Mouse (Mus musculus) kidney, postnatal 0 days (tissue): ENCODE results near the gene Rps11. TPM values are rescaled to one million over a fixed set of nuclear protein-coding genes. Genes with fewer than 3 reads are reported as not detected.

Experiments used
- ATAC-seq: fragments of 200-750 bp; cut with Nextera tagmentation; replicated peaks from 2 replicates; pipeline ENCODE4 v1.8.0; 2017; ENCODE audit warnings: low read depth, moderate number of reproducible peaks, moderate TSS enrichment, moderate library complexity; ENCODE audit not compliant: low FRiP score
- DNase-seq: peaks from one replicate; pipeline ENCODE4 v3.0.0-alpha.2; 2016; ENCODE audit warnings: low spot score
- H3K27ac ChIP-seq: fragments of 300-500 bp; sonication (generic); 2 replicates; pipeline ENCODE4 v1.5.1; 2014; ENCODE audit warnings: mild to moderate bottlenecking
- H3K27me3 ChIP-seq: fragments of 300-500 bp; sonication (generic); 2 replicates; pipeline ENCODE4 v1.6.1; 2014; ENCODE audit warnings: low read length, mixed read lengths; ENCODE audit not compliant: insufficient read depth
- H3K36me3 ChIP-seq: fragments of 300-500 bp; sonication (generic); 2 replicates; pipeline ENCODE4 v1.6.1; 2014; ENCODE audit warnings: low read length, mixed read lengths; ENCODE audit not compliant: insufficient read depth
- H3K4me1 ChIP-seq: fragments of 300-500 bp; sonication (generic); replicated peaks from 2 replicates; pipeline ENCODE4 v1.6.1; 2014; ENCODE audit warnings: antibody characterized with exemption, low read length, mixed read lengths; ENCODE audit not compliant: insufficient read depth
- H3K4me2 ChIP-seq: fragments of 300-500 bp; sonication (generic); 2 replicates; pipeline ENCODE4 v1.6.1; 2014; ENCODE audit warnings: mild to moderate bottlenecking, low read length, moderate library complexity, mixed read lengths
- H3K4me3 ChIP-seq: fragments of 300-500 bp; sonication (generic); replicated peaks from 2 replicates; pipeline ENCODE4 v1.5.1; 2014; ENCODE audit warnings: low read depth, low read length
- H3K9ac ChIP-seq: fragments of 300-500 bp; sonication (generic); 2 replicates; pipeline ENCODE4 v1.6.1; 2014; ENCODE audit warnings: low read depth, low read length
- H3K9me3 ChIP-seq: fragments of 300-500 bp; sonication (generic); replicated peaks from 2 replicates; pipeline ENCODE4 v1.6.1; 2016; ENCODE audit warnings: low read length, inconsistent platforms, mixed read lengths
- CTCF ChIP-seq: IDR thresholded peaks from 2 replicates; pipeline ENCODE4 v1.5.1; 2016; ENCODE audit warnings: antibody characterized with exemption, low read depth, mild to moderate bottlenecking, moderate library complexity
- WGBS: fragments of 180-500 bp; shearing (Covaris S2); extraction: QIAGEN DNeasy Blood & Tissue Kit; methylation state at CpG from one replicate; pipeline ENCODE4 v1.1.7; 2014; 5-methylcytosine and 5-hydroxymethylcytosine counted together
- polyA plus RNA-seq: library from polyadenylated mRNA; unstranded; fragments of >200 nt; fragmentation: Nextera tagmentation; extraction: Ambion mirVana; gene quantifications from 2 replicates; pipeline ENCODE4 v1.2.1, GENCODE M21; 2015

The Rps11 gene
- polyA plus RNA-seq, 1 experiment from 2014 or later = 1,553 TPM

DNA sequence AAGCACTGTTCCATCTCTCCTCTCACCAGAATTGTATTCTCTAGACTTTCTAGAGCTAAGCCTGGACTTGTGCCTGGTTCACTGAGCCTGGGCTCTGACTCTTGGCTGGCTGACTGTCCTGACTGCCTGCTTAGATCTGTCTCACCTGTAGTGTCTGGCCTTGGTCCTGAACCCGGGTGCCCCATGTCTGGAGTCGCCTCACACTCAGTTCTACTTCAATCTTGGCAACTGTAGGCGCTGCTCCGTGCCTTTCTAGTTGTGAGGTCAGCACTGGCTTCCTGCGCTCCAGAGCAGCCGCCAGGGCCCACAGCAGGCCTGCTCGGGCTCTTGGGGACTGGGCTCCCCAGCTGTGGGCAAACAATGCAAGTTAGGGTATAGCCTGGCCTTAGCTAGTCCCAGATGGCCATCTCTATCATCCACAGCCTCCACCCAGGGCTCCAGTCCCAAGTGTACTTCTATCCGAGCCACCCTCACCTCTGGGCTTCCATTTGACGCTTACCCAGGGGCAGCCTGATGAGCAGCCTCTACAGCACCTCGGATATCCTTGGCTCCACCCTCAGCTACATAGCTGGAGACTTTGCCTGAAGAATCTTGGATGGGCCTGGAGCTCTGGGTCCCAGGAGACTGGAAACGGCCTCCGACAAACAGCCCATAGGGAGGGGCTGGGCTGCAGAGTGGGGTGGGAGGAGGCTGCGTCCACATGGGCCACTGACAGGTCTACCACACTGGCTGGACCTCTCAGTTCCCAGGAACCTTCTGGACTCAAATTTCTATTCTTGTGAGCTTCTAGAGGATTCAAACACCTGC is 20.3 kb upstream of the Rps11 start:
- ATAC-seq = no peak
- H3K27ac ChIP-seq = no peak overlapping the region
- no peak overlapping the region for H3K4me3 ChIP-seq
- no peaks in the 10 kb centered on the region for H3K27me3 ChIP-seq
- H3K4me2 ChIP-seq = no peak overlapping the region
- no peak for DNase-seq
- H3K4me1 ChIP-seq = 0 out of 2 replicates have a peak, but pooled peaks cover 4% of the 10 kb centered on the region
- 78% methylated on average over 13 of the region's 13 CpGs for WGBS
- H3K9me3 ChIP-seq = no peaks in the 10 kb centered on the region
- no peak overlapping the region for H3K9ac ChIP-seq
- H3K36me3 ChIP-seq = peaks cover 37% of the 10 kb centered on the region
- no peak for TF ChIP-seq CTCF

DNA sequence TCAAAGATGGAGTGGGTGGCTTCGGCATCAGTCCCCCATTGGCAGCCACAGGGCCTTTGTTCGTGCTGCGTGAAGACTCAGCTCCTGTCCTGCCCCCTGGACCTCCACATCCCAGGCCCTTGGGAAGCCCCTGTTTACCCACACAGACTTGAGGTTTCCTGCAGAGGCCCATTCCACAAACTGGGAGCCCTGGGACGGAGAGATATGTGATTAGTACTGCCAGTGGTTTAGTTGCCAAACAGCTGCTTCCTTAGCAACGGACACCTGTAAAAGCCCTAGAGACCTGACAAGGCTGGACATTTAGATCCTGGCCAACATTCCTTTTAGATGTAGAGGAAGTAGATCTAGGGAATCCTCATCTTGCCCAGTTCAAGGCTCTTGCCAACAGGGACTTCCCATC is 17.7 kb upstream of the Rps11 start:
- Histone ChIP-seq H3K9ac (no peak overlapping the region), H3K27me3 (no peaks in the 10 kb centered on the region), H3K4me3 (no peak overlapping the region), H3K27ac (no peak overlapping the region), H3K4me2 (no peak overlapping the region), H3K4me1 (no peaks in the 10 kb centered on the region), H3K9me3 (no peaks in the 10 kb centered on the region), H3K36me3 (peaks cover 35% of the 10 kb centered on the region)
- DNase-seq = no peak
- ATAC-seq = no peak
- no peak for TF ChIP-seq CTCF
- WGBS = 93% methylated on average over 5 of the region's 5 CpGs

DNA sequence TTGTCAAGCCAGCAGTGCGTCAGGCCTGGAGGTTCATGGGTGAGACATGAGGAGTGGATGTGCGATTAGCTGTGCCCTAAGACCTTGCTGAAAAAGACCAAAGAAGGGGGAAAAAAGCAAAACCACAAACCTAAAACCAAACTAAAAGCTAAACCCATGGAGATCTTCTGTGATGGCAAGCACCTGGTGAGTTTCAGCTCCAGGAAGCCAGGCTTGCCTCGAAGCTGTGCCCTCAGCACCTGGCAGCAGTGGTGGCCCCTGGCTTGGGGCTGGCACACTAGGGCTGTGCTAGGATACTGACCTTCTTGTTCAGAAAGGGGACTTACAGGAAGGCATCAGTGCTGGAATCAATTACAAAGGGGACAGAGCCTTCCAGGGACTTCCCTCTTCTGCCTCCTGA is 17.1 kb upstream of the Rps11 start:
- Histone ChIP-seq H3K4me1 (no peaks in the 10 kb centered on the region), H3K4me2 (no peak overlapping the region), H3K9me3 (no peaks in the 10 kb centered on the region), H3K4me3 (no peak overlapping the region), H3K36me3 (peaks cover 32% of the 10 kb centered on the region), H3K27ac (no peak overlapping the region), H3K27me3 (no peaks in the 10 kb centered on the region), H3K9ac (no peak overlapping the region)
- 86% methylated on average over 3 of the region's 3 CpGs for WGBS
- ATAC-seq (no peak), DNase-seq (no peak)
- no peak for TF ChIP-seq CTCF

DNA sequence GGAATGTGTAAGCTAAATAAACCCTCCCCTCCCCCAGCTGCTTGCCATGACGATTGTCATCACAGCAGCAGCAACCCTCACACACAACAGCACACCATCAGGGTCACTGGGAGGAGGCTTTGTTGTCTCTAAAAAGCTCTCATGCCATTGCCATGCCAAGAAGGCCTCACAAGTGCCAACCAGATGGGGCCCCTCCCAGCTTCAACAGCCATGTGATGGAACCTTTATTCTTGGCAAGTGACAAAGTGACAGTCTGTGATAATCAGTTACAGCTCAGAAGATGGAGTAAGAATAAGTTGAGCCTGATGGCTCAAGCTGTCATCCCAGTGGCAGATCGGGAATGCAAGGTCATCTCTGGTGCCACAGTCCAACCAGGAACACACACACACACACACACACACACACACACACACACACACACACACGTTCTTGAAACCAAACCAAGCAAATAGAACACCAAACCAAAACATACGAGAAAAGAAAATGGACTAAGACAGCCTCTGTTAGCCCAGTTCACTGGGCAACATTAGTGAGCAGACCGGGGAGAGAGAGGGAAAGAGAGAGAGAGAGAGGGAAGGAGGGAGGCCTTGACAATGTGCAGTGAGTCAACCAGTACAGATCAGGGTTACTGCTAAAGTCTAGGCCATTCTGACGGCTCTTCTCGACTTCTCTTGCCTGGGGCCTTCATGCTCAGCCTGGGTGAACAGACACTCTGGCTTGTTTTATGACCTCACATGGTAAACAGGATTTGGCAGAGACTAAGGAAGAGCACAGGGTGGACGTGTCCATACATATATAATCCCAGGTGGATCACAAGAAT is 15.9 kb upstream of the Rps11 start:
- Histone ChIP-seq H3K4me3 (no peak overlapping the region), H3K36me3 (peaks cover 22% of the 10 kb centered on the region), H3K4me2 (no peak overlapping the region), H3K27me3 (no peaks in the 10 kb centered on the region), H3K27ac (no peak overlapping the region), H3K9me3 (no peaks in the 10 kb centered on the region), H3K9ac (no peak overlapping the region), H3K4me1 (0 out of 2 replicates have a peak, but pooled peaks cover 3% of the 10 kb centered on the region)
- DNase-seq (no peak), ATAC-seq (no peak)
- 71% methylated on average over 8 of the region's 8 CpGs for WGBS
- TF ChIP-seq CTCF = no peak

DNA sequence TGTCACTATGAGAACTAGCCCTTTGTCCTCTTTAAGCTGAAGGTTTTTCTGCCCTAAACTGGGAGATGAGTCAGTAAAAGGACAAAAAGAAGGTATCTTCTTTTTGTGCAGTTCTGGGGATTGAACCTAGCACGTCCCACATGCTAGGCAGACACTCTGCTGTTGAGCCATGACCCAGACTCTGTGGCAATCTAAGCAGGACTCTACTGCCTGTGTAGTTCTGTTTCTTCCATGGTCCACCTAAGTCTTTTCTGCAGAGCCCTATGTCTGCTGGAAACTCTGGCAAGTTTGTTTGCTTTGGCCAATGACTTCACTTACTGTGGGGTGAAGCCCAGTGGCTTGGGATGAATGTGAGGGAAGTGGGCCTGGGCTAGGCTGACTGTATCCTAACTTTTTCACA is 14.2 kb upstream of the Rps11 start:
- no peak for DNase-seq
- H3K4me1 ChIP-seq = peaks cover 9% of the 10 kb centered on the region; the same call in 1 of the 2 replicates
- no peaks in the 10 kb centered on the region for H3K27me3 ChIP-seq
- no peak overlapping the region for H3K27ac ChIP-seq
- peaks cover 8% of the 10 kb centered on the region; the same call in 1 of the 2 replicates for H3K36me3 ChIP-seq
- H3K9me3 ChIP-seq = no peaks in the 10 kb centered on the region
- TF ChIP-seq CTCF = no peak
- ATAC-seq = no peak
- no peak overlapping the region; the same call in 1 of the 2 replicates for H3K9ac ChIP-seq
- no peak overlapping the region for H3K4me2 ChIP-seq
- no peak overlapping the region for H3K4me3 ChIP-seq
- 70% methylated on average over 1 of the region's 1 CpGs for WGBS

DNA sequence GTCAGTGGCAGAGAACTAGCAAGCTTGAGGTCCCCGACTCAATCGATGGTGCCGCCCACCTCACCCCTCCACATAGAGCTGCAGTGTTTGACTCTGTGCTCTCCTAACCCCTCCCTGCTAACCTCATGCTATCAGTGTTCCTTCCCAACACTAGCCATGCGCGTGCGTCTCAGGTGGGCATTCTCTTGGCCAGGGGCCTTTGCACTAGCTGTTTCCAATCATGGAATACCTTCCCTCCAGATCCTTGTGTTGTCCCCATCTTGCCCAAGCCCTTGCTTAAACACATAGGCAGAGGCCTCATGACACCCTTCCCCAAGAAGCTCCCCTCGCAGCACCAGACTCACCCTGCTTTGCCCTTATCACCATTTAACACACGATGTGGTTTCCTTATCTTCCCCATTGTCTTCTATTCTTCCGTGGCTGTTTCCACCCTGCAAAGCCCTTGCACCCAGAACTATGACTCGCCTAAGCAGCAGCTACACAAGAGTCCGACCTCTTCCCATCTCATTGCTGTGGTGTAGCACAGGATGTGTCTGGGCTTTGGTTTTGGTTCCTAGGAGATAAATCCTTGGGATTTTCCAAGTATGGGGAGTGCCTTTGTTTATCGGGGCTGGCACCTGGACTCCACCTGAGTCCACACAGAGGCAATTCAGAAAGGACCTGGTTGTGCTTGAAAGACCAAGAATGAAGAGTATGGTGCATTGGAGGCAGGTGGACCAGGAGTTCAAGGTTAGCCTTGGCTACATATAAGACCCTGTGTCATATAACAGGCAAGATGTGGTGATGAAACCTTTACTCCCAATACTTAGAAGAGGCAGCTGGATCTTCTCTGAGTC is 13.2 kb upstream of the Rps11 start:
- TF ChIP-seq CTCF = no peak
- 78% methylated on average over 12 of the region's 12 CpGs for WGBS
- ATAC-seq = no peak
- DNase-seq = no peak
- Histone ChIP-seq H3K27ac (no peak overlapping the region), H3K4me3 (no peak overlapping the region), H3K4me2 (no peak overlapping the region), H3K9ac (no peak overlapping the region), H3K9me3 (no peaks in the 10 kb centered on the region), H3K4me1 (peaks cover 9% of the 10 kb centered on the region; the same call in 1 of the 2 replicates), H3K36me3 (no peaks in the 10 kb centered on the region), H3K27me3 (no peaks in the 10 kb centered on the region)
